Mouse (Mus musculus) C2C12 (cell line): ENCODE results near the gene Hgfac.

ENCODE experiments used
- CEBPB ChIP-seq: IDR thresholded peaks from one replicate; pipeline ENCODE4 v1.6.1; 2011; ENCODE audit warnings: low read depth, mild to moderate bottlenecking, control low read depth, moderate library complexity
- CTCF ChIP-seq: IDR thresholded peaks from one replicate; pipeline ENCODE4 v1.5.1; 2011; ENCODE audit not compliant: control insufficient read depth, insufficient read depth, insufficient read length
- FOSL1 ChIP-seq: IDR thresholded peaks from one replicate; pipeline ENCODE4 v1.8.0; 2011; ENCODE audit warnings: mild to moderate bottlenecking, low read length; ENCODE audit not compliant: poor library complexity, insufficient read depth, severe bottlenecking
- MAX ChIP-seq: IDR thresholded peaks from one replicate; pipeline ENCODE4 v1.6.1; 2011; ENCODE audit warnings: mild to moderate bottlenecking, control low read depth
- MYOD1 ChIP-seq: IDR thresholded peaks from one replicate; pipeline ENCODE4 v1.6.1; 2011; ENCODE audit warnings: low read depth; ENCODE audit not compliant: control insufficient read depth, insufficient read length
- MYOG ChIP-seq: IDR thresholded peaks from one replicate; pipeline ENCODE4 v1.6.1; 2011; ENCODE audit not compliant: control insufficient read depth, insufficient read length; ENCODE audit errors: extremely low read depth
- USF1 ChIP-seq: IDR thresholded peaks from one replicate; pipeline ENCODE4 v1.6.1; 2011; ENCODE audit warnings: low read depth, mild to moderate bottlenecking, control low read depth, moderate library complexity

DNA sequence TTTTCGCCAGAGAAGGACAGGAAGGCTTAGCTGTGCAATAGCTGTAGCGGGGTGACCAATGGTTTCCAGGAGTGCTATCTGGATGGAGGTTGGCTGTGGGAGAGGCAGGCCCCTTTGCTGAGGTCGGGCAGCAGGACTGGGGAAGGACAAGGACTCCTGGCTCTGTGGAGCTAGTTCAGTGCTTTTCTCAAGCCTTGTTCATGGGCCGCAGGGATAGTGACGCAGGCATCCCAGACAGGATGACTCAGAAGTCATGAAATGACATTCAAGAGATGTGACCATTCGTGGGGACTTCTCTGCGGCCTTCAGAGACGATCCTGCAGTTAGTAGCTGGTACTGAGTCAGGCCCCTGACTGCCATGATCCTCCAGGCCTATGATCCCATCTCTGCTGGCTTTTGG lies 29.0 kb downstream of the Hgfac start:
- TF ChIP-seq CTCF (no peak), MYOG (no peak), MAX (no peak), CEBPB (no peak), MYOD1 (no peak), USF1 (no peak), FOSL1 (no peak)
